Mouse (Mus musculus): ENCODE measurements at regions not wholly inside any gene's neighbourhood (a gene's known extent, or its start where the extent isn't known, plus 50 kb on each side); places are given as distances from the start of the nearest gene placed in this dataset.

DNA sequence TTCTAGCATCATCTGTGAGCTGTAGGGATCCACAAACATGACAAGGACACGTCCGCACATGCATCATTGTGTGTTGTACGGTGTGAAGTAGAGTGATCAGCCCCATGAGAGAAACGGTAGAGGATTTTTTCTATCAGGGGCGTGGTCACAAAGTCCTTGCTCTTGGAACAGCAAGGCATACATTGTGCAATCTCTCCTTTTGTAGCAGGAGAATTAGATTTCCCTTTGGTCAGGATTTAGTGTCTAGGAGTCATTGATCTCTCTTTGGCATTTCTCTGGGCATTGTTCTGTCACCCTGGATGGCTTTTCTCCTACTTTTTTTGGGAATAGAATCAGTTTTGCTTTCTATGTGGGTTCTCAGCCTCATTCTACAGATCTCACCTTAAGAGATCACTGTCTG is 511.3 kb downstream of the Irx1 start:
- TF ChIP-seq CTCF (IDR thresholded peaks at IDR 0.05; ENCODE audit: low read depth) (no peak), EP300 (IDR thresholded peaks at IDR 0.05; ENCODE audit: low read depth) (no peak)

All from liver, postnatal 0 days (tissue).